Mouse (Mus musculus): ENCODE results near the gene Robo2. TPM values are rescaled to one million over a fixed set of nuclear protein-coding genes. Genes with fewer than 3 reads are reported as not detected.

Gene Robo2
- total and polyA plus RNA-seq, 2 experiments from 2014 or later = 45.5 to 114 TPM

- H3K4me2 ChIP-seq (ENCODE audit: low read depth) = no peak overlapping the region
- WGBS = 61% methylated on average over 3 of the region's 3 CpGs
- no peak for DNase-seq
- no peak overlapping the region for H3K27ac ChIP-seq (ENCODE audit: low read depth, low read length)
- H3K4me1 ChIP-seq (ENCODE audit: insufficient read depth) = no peaks in the 10 kb centered on the region
- H3K9ac ChIP-seq = no peak overlapping the region
- no peaks in the 10 kb centered on the region for H3K9me3 ChIP-seq (ENCODE audit: low read length)
- TF ChIP-seq CTCF (IDR thresholded peaks at IDR 0.05; ENCODE audit: low read depth) = no peak
- no peaks in the 10 kb centered on the region for H3K36me3 ChIP-seq (ENCODE audit: insufficient read depth)
- ATAC-seq = no peak
- H3K27me3 ChIP-seq (ENCODE audit: insufficient read depth, low read length) = no peaks in the 10 kb centered on the region
- no peak overlapping the region for H3K4me3 ChIP-seq (ENCODE audit: low read depth, low read length)
Measured at GRCm38 (mm10) chr16:73957675-73958523, 453.7 kb downstream of the Robo2 start.

GRCm38 (mm10) chr16:73946171-73946570 is 465.5 kb downstream of the Robo2 start:
- H3K27me3 ChIP-seq (ENCODE audit: insufficient read depth, low read length) = no peaks in the 10 kb centered on the region
- H3K4me3 ChIP-seq (ENCODE audit: low read depth, low read length) = no peak overlapping the region
- WGBS = 63% methylated on average over 6 of the region's 6 CpGs
- no peak overlapping the region for H3K4me2 ChIP-seq (ENCODE audit: low read depth)
- TF ChIP-seq CTCF (IDR thresholded peaks at IDR 0.05; ENCODE audit: low read depth) = no peak
- no peak for ATAC-seq
- no peak for DNase-seq
- no peaks in the 10 kb centered on the region for H3K9me3 ChIP-seq (ENCODE audit: low read length)
- no peaks in the 10 kb centered on the region for H3K36me3 ChIP-seq (ENCODE audit: insufficient read depth)
- H3K4me1 ChIP-seq (ENCODE audit: insufficient read depth) = peaks cover 3% of the 10 kb centered on the region; the same call in 1 of the 2 replicates
- no peak overlapping the region for H3K9ac ChIP-seq
- no peak overlapping the region for H3K27ac ChIP-seq (ENCODE audit: low read depth, low read length)

GRCm38 (mm10) chr16:73940211-73940541 is 471.4 kb downstream of the Robo2 start:
- H3K4me3 ChIP-seq (ENCODE audit: low read depth, low read length) = no peak overlapping the region
- H3K36me3 ChIP-seq (ENCODE audit: insufficient read depth) = no peaks in the 10 kb centered on the region
- no peak for TF ChIP-seq CTCF (IDR thresholded peaks at IDR 0.05; ENCODE audit: low read depth)
- H3K4me1 ChIP-seq (ENCODE audit: insufficient read depth) = no peaks in the 10 kb centered on the region
- H3K9me3 ChIP-seq (ENCODE audit: low read length) = no peaks in the 10 kb centered on the region
- H3K27ac ChIP-seq (ENCODE audit: low read depth, low read length) = no peak overlapping the region
- no peaks in the 10 kb centered on the region for H3K27me3 ChIP-seq (ENCODE audit: insufficient read depth, low read length)
- no peak for ATAC-seq
- no peak overlapping the region for H3K9ac ChIP-seq
- WGBS = 55% methylated on average over 1 of the region's 1 CpGs
- H3K4me2 ChIP-seq (ENCODE audit: low read depth) = no peak overlapping the region
- no peak for DNase-seq

GRCm38 (mm10) chr16:73939423-73940210 is 472.0 kb downstream of the Robo2 start:
- Histone ChIP-seq H3K27ac (ENCODE audit: low read depth, low read length) (no peak overlapping the region), H3K9me3 (ENCODE audit: low read length) (no peaks in the 10 kb centered on the region), H3K4me3 (ENCODE audit: low read depth, low read length) (no peak overlapping the region), H3K9ac (no peak overlapping the region), H3K4me2 (ENCODE audit: low read depth) (no peak overlapping the region), H3K36me3 (ENCODE audit: insufficient read depth) (no peaks in the 10 kb centered on the region), H3K27me3 (ENCODE audit: insufficient read depth, low read length) (no peaks in the 10 kb centered on the region), H3K4me1 (ENCODE audit: insufficient read depth) (no peaks in the 10 kb centered on the region)
- DNase-seq = no peak
- no peak for ATAC-seq
- 59% methylated on average over 5 of the region's 5 CpGs for WGBS
- TF ChIP-seq CTCF (IDR thresholded peaks at IDR 0.05; ENCODE audit: low read depth) = no peak

GRCm38 (mm10) chr16:73930323-73930722 is 481.3 kb downstream of the Robo2 start:
- WGBS = 88% methylated on average over 4 of the region's 4 CpGs
- H3K4me3 ChIP-seq (ENCODE audit: low read depth, low read length) = no peak overlapping the region
- TF ChIP-seq CTCF (IDR thresholded peaks at IDR 0.05; ENCODE audit: low read depth) = no peak

GRCm38 (mm10) chr16:73927481-73927880 is 484.1 kb downstream of the Robo2 start:
- WGBS = 16% methylated on average over 3 of the region's 3 CpGs
- H3K9me3 ChIP-seq (ENCODE audit: low read length) = no peaks in the 10 kb centered on the region
- 0 out of 2 replicates have a peak, but pooled peaks cover 4% of the 10 kb centered on the region for H3K36me3 ChIP-seq (ENCODE audit: insufficient read depth)
- no peak overlapping the region for H3K27ac ChIP-seq (ENCODE audit: low read depth, low read length)
- H3K4me3 ChIP-seq (ENCODE audit: low read depth, low read length) = no peak overlapping the region
- H3K4me2 ChIP-seq (ENCODE audit: low read depth) = no peak overlapping the region
- H3K9ac ChIP-seq = no peak overlapping the region
- H3K27me3 ChIP-seq (ENCODE audit: insufficient read depth, low read length) = no peaks in the 10 kb centered on the region
- ATAC-seq = no peak
- no peak for TF ChIP-seq CTCF (IDR thresholded peaks at IDR 0.05; ENCODE audit: low read depth)
- DNase-seq = no peak
- no peaks in the 10 kb centered on the region for H3K4me1 ChIP-seq (ENCODE audit: insufficient read depth)

More at GRCm38 (mm10) chr16:73930323-73930722, 481.3 kb downstream of the Robo2 start:
- H3K9ac ChIP-seq = no peak overlapping the region
- 0 out of 2 replicates have a peak, but pooled peaks cover 12% of the 10 kb centered on the region for H3K36me3 ChIP-seq (ENCODE audit: insufficient read depth)
- DNase-seq = no peak
- H3K27me3 ChIP-seq (ENCODE audit: insufficient read depth, low read length) = no peaks in the 10 kb centered on the region
- ATAC-seq = no peak
- no peaks in the 10 kb centered on the region for H3K4me1 ChIP-seq (ENCODE audit: insufficient read depth)
- H3K9me3 ChIP-seq (ENCODE audit: low read length) = no peaks in the 10 kb centered on the region
- H3K4me2 ChIP-seq (ENCODE audit: low read depth) = no peak overlapping the region
- no peak overlapping the region for H3K27ac ChIP-seq (ENCODE audit: low read depth, low read length)

- no peak for TF ChIP-seq CTCF (IDR thresholded peaks at IDR 0.05; ENCODE audit: low read depth)
- H3K4me1 ChIP-seq (ENCODE audit: insufficient read depth) = no peaks in the 10 kb centered on the region
- DNase-seq (peak; percentile 9), ATAC-seq (peak; percentile 48)
- no peaks in the 10 kb centered on the region for H3K9me3 ChIP-seq (ENCODE audit: low read length)
- H3K4me3 ChIP-seq (ENCODE audit: low read depth, low read length) = no peak overlapping the region
- H3K27me3 ChIP-seq (ENCODE audit: insufficient read depth, low read length) = no peaks in the 10 kb centered on the region
- WGBS = 78% methylated on average over 4 of the region's 4 CpGs
- no peak overlapping the region for H3K9ac ChIP-seq
- no peak overlapping the region for H3K4me2 ChIP-seq (ENCODE audit: low read depth)
- H3K36me3 ChIP-seq (ENCODE audit: insufficient read depth) = no peaks in the 10 kb centered on the region
- no peak overlapping the region for H3K27ac ChIP-seq (ENCODE audit: low read depth, low read length)
Measured at GRCm38 (mm10) chr16:73915425-73915824, 496.2 kb downstream of the Robo2 start.
